Mouse (Mus musculus) intestine, embryonic 15.5 days (tissue): ENCODE results near the gene Foxp2. TPM values are rescaled to one million over a fixed set of nuclear protein-coding genes. Genes with fewer than 3 reads are reported as not detected.

Experiments
- ATAC-seq: fragments of 200-750 bp; cut with Nextera tagmentation; 2 replicates; pipeline ENCODE4 v1.8.0; 2017; ENCODE audit warnings: moderate TSS enrichment, moderate library complexity
- H3K27ac ChIP-seq: fragments of 300-500 bp; sonication (generic); 2 replicates; pipeline ENCODE4 v1.5.1; 2015; ENCODE audit warnings: mild to moderate bottlenecking, inconsistent platforms
- H3K27me3 ChIP-seq: fragments of 300-500 bp; sonication (generic); replicated peaks from 2 replicates; pipeline ENCODE4 v1.6.1; 2015; ENCODE audit warnings: inconsistent platforms
- H3K36me3 ChIP-seq: fragments of 300-500 bp; sonication (generic); 2 replicates; pipeline ENCODE4 v1.6.1; 2015; ENCODE audit warnings: inconsistent platforms
- H3K4me1 ChIP-seq: fragments of 300-500 bp; sonication (generic); replicated peaks from 2 replicates; pipeline ENCODE4 v1.6.1; 2015; ENCODE audit warnings: inconsistent platforms
- H3K4me2 ChIP-seq: fragments of 300-500 bp; sonication (generic); replicated peaks from 2 replicates; pipeline ENCODE4 v1.6.1; 2015; ENCODE audit warnings: mild to moderate bottlenecking, inconsistent platforms
- H3K4me3 ChIP-seq: fragments of 300-500 bp; sonication (generic); replicated peaks from 2 replicates; pipeline ENCODE4 v1.5.1; 2015; ENCODE audit warnings: inconsistent platforms
- H3K9ac ChIP-seq: fragments of 300-500 bp; sonication (generic); 2 replicates; pipeline ENCODE4 v1.6.1; 2015; ENCODE audit warnings: inconsistent platforms
- H3K9me3 ChIP-seq: fragments of 300-500 bp; sonication (generic); 2 replicates; pipeline ENCODE4 v1.6.1; 2016; ENCODE audit warnings: inconsistent platforms
- WGBS: fragments of 180-500 bp; shearing (Covaris S2); methylation state at CpG from one replicate; pipeline ENCODE4 v1.1.7; 2015; 5-methylcytosine and 5-hydroxymethylcytosine counted together
- polyA plus RNA-seq: library from polyadenylated mRNA; unstranded; fragments of >200 nt; fragmentation: Nextera tagmentation; extraction: Ambion mirVana; gene quantifications from 2 replicates; pipeline ENCODE4 v1.2.1, GENCODE M21; 2015

Foxp2 gene
- polyA plus RNA-seq = 15.7 and 18.2 TPM in 2 replicates

GRCm38 (mm10) chr6:14901183-14901970 lies at the start of gene Foxp2:
TSS of gene Foxp2 (plus strand) at chr6:14901349.
- H3K36me3 ChIP-seq = no peaks in the 10 kb centered on the region
- peak; percentile 79 for ATAC-seq
- H3K4me2 ChIP-seq = peak within 1 kb of the TSS; percentile 84
- peaks cover 16% of the 10 kb centered on the region; the same call in 1 of the 2 replicates for H3K4me1 ChIP-seq
- peak within 1 kb of the TSS; percentile 57 for H3K4me3 ChIP-seq
- peak within 1 kb of the TSS; percentile 72 for H3K27ac ChIP-seq
- H3K9ac ChIP-seq = peak within 1 kb of the TSS; percentile 66
- H3K9me3 ChIP-seq = no peaks in the 10 kb centered on the region
- peaks cover 3% of the 10 kb centered on the region; the same call in 1 of the 2 replicates for H3K27me3 ChIP-seq
- WGBS = under 1% methylated on average over 80 of the region's 80 CpGs

- Histone ChIP-seq H3K9me3 (no peaks in the 10 kb centered on the region), H3K4me1 (no peaks in the 10 kb centered on the region), H3K9ac (no peak overlapping the region), H3K27me3 (no peaks in the 10 kb centered on the region), H3K36me3 (no peaks in the 10 kb centered on the region), H3K27ac (no peak overlapping the region), H3K4me2 (no peak overlapping the region), H3K4me3 (no peak overlapping the region)
- no peak for ATAC-seq
Observed at GRCm38 (mm10) chr6:14885199-14885598, 15.9 kb upstream of the Foxp2 start.

GRCm38 (mm10) chr6:14897028-14897427 lies 4.1 kb upstream of the Foxp2 start:
- Histone ChIP-seq H3K27ac (no peak overlapping the region), H3K9ac (no peak overlapping the region), H3K36me3 (no peaks in the 10 kb centered on the region), H3K9me3 (no peaks in the 10 kb centered on the region), H3K4me3 (no peak overlapping the region), H3K27me3 (peaks cover 3% of the 10 kb centered on the region; the same call in 1 of the 2 replicates), H3K4me2 (no peak overlapping the region), H3K4me1 (peaks cover 12% of the 10 kb centered on the region; the same call in 1 of the 2 replicates)
- no peak for ATAC-seq
- 6% methylated on average over 2 of the region's 2 CpGs for WGBS

- peaks cover 16% of the 10 kb centered on the region; the same call in 1 of the 2 replicates for H3K4me1 ChIP-seq
- peaks cover 3% of the 10 kb centered on the region; the same call in 1 of the 2 replicates for H3K27me3 ChIP-seq
- 13% methylated on average over 31 of the region's 31 CpGs for WGBS
- no peak for ATAC-seq
- no peaks in the 10 kb centered on the region for H3K9me3 ChIP-seq
- H3K4me2 ChIP-seq = peak overlapping the region; percentile 84
- no peak overlapping the region for H3K27ac ChIP-seq
- no peaks in the 10 kb centered on the region for H3K36me3 ChIP-seq
- peak overlapping the region; percentile 23 for H3K4me3 ChIP-seq
- H3K9ac ChIP-seq = peak overlapping the region; percentile 26; the same call in 1 of the 2 replicates
Observed at GRCm38 (mm10) chr6:14898096-14898855, 2.9 kb upstream of the Foxp2 start.

GRCm38 (mm10) chr6:14899021-14899610 lies 2.0 kb upstream of the Foxp2 start:
- H3K4me2 ChIP-seq = peak overlapping the region; percentile 84
- peaks cover 3% of the 10 kb centered on the region; the same call in 1 of the 2 replicates for H3K27me3 ChIP-seq
- no peak overlapping the region for H3K27ac ChIP-seq
- WGBS = 19% methylated on average over 19 of the region's 19 CpGs
- no peak overlapping the region for H3K9ac ChIP-seq
- H3K4me1 ChIP-seq = peaks cover 16% of the 10 kb centered on the region; the same call in 1 of the 2 replicates
- H3K9me3 ChIP-seq = no peaks in the 10 kb centered on the region
- H3K36me3 ChIP-seq = no peaks in the 10 kb centered on the region
- H3K4me3 ChIP-seq = no peak overlapping the region
- no peak for ATAC-seq

- peak; percentile 27; the same call in 1 of the 2 replicates for ATAC-seq
- peak overlapping the region; percentile 84 for H3K4me2 ChIP-seq
- H3K9ac ChIP-seq = peak overlapping the region; percentile 28
- peak overlapping the region; percentile 69 for H3K27ac ChIP-seq
- peaks cover 3% of the 10 kb centered on the region; the same call in 1 of the 2 replicates for H3K27me3 ChIP-seq
- 3% methylated on average over 29 of the region's 29 CpGs for WGBS
- H3K4me1 ChIP-seq = peaks cover 16% of the 10 kb centered on the region; the same call in 1 of the 2 replicates
- H3K4me3 ChIP-seq = peak overlapping the region; percentile 57
- H3K9me3 ChIP-seq = no peaks in the 10 kb centered on the region
- H3K36me3 ChIP-seq = no peaks in the 10 kb centered on the region
Observed at GRCm38 (mm10) chr6:14899936-14900578, 1.1 kb upstream of the Foxp2 start.

- no peaks in the 10 kb centered on the region for H3K9me3 ChIP-seq
Observed at GRCm38 (mm10) chr6:14900579-14901021, 549 bp upstream of the Foxp2 start.

GRCm38 (mm10) chr6:14901971-14902670 lies 972 bp downstream of the Foxp2 start:
- Histone ChIP-seq H3K27me3 (peaks cover 3% of the 10 kb centered on the region; the same call in 1 of the 2 replicates), H3K9ac (peak overlapping the region; percentile 66), H3K9me3 (no peaks in the 10 kb centered on the region), H3K27ac (peak overlapping the region; percentile 72; the same call in 1 of the 2 replicates), H3K4me1 (peaks cover 16% of the 10 kb centered on the region; the same call in 1 of the 2 replicates), H3K4me3 (peak overlapping the region; percentile 57), H3K36me3 (no peaks in the 10 kb centered on the region), H3K4me2 (peak overlapping the region; percentile 84)
- no peak for ATAC-seq
- WGBS = 7% methylated on average over 13 of the region's 13 CpGs

More at GRCm38 (mm10) chr6:14900579-14901021, 549 bp upstream of the Foxp2 start:
- Histone ChIP-seq H3K4me1 (peaks cover 16% of the 10 kb centered on the region; the same call in 1 of the 2 replicates), H3K27me3 (peaks cover 3% of the 10 kb centered on the region; the same call in 1 of the 2 replicates), H3K4me3 (peak overlapping the region; percentile 57), H3K4me2 (peak overlapping the region; percentile 84), H3K9ac (peak overlapping the region; percentile 18), H3K27ac (peak overlapping the region; percentile 69), H3K36me3 (no peaks in the 10 kb centered on the region)
- peak; percentile 83 for ATAC-seq
- WGBS = under 1% methylated on average over 20 of the region's 20 CpGs

- H3K27me3 ChIP-seq = peaks cover 1% of the 10 kb centered on the region; the same call in 1 of the 2 replicates
- H3K9ac ChIP-seq = no peak overlapping the region
- no peaks in the 10 kb centered on the region for H3K36me3 ChIP-seq
- ATAC-seq = no peak
- H3K9me3 ChIP-seq = no peaks in the 10 kb centered on the region
- WGBS = 25% methylated on average over 5 of the region's 5 CpGs
- H3K27ac ChIP-seq = peak overlapping the region; percentile 46; the same call in 1 of the 2 replicates
- peak overlapping the region; percentile 84 for H3K4me2 ChIP-seq
- H3K4me1 ChIP-seq = peaks cover 13% of the 10 kb centered on the region; the same call in 1 of the 2 replicates
- peak overlapping the region; percentile 22 for H3K4me3 ChIP-seq
Observed at GRCm38 (mm10) chr6:14903271-14903965, 2.3 kb downstream of the Foxp2 start.

GRCm38 (mm10) chr6:14915066-14915465 lies 13.9 kb downstream of the Foxp2 start:
- Histone ChIP-seq H3K36me3 (no peaks in the 10 kb centered on the region), H3K4me1 (no peaks in the 10 kb centered on the region), H3K4me2 (no peak overlapping the region), H3K4me3 (no peak overlapping the region), H3K9me3 (no peaks in the 10 kb centered on the region), H3K27ac (no peak overlapping the region), H3K27me3 (no peaks in the 10 kb centered on the region), H3K9ac (no peak overlapping the region)
- ATAC-seq = no peak
- 72% methylated on average over 2 of the region's 2 CpGs for WGBS
